Mouse (Mus musculus) MEL (cell line): ENCODE measurements at regions not wholly inside any gene's neighbourhood (a gene's known extent, or its start where the extent isn't known, plus 50 kb on each side); places are given as distances from the start of the nearest gene placed in this dataset.

Experiments used
- CHD2 ChIP-seq: IDR thresholded peaks from 2 replicates; pipeline ENCODE4 v1.6.1; 2011; ENCODE audit warnings: low read length, improper control_type of control experiment
- CTCF ChIP-seq, 3 experiments: IDR thresholded peaks in 2 of 3; conservative IDR thresholded peaks in 1 of 3; 2 replicates each; pipeline ENCODE4 v1.5.1; 2011 to 2012; ENCODE audit warnings: low read length in 3 of 3, low read depth in 2 of 3, mild to moderate bottlenecking in 2 of 3, improper control_type of control experiment in 1 of 3, inconsistent platforms in 1 of 3, mixed read lengths in 1 of 3, moderate library complexity in 1 of 3; ENCODE audit not compliant: control insufficient read depth in 1 of 3, insufficient read depth in 1 of 3, poor library complexity in 1 of 3, severe bottlenecking in 1 of 3
- EP300 ChIP-seq, 2 experiments: IDR thresholded peaks; 2 replicates each; pipeline ENCODE4 v1.6.1; 2011; ENCODE audit warnings: improper control_type of control experiment in 2 of 2, low read length in 2 of 2, low read depth in 1 of 2, mild to moderate bottlenecking in 1 of 2
- MXI1 ChIP-seq: IDR thresholded peaks from 2 replicates; pipeline ENCODE4 v1.6.1; 2011; ENCODE audit warnings: mild to moderate bottlenecking, low read depth, low read length, improper control_type of control experiment
- MYC ChIP-seq: IDR thresholded peaks from 2 replicates; pipeline ENCODE4 v1.6.1; 2011; ENCODE audit warnings: low read depth, mild to moderate bottlenecking, low read length, improper control_type of control experiment, moderate library complexity
- RAD21 ChIP-seq: IDR thresholded peaks from 2 replicates; pipeline ENCODE4 v1.6.1; 2011; ENCODE audit warnings: mild to moderate bottlenecking, low read depth, low read length, improper control_type of control experiment
- SIN3A ChIP-seq: IDR thresholded peaks from 2 replicates; pipeline ENCODE4 v1.6.1; 2012; ENCODE audit warnings: low read length, improper control_type of control experiment, inconsistent platforms

DNA sequence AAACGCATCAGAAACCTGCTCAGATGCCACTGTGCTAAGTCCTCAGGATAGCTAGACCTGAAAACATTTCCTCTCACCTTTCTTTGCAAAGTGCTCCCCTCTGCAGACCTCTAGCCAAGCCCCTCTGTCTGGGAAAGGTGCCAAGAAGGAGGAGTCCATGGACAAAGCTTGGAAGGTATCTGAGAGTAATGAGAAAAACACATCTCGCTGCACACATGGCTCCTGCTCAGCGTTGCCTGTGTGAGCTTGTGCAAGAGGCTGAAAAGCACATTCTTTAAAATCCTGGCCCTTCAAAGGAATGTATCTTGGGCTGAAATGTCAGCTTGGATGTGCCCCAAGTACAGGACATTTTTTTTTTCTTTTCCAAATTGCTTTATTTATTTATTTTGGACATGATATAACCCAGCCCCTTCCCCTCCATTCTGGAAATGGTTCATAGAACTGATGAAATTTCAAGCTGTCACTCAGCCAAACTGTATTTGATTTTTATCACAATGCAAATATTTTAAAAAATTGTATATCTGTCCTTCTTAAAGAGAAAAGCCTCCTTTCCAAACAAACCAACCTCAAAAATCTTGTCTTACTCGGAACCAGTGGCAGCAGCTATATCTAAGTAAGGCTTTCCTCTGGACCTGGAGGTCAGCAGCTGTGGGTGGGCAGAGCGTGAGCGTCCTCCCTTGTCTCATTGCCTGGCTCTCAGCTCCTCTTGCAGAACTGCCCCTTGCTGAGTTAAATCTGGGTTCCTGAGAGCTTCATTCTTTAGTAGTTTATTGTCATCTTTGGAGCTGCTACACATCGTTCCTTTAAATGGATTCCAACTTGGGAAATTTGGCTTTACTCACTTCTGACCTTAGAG lies 119.4 kb upstream of the Klhl29 start:
- TF ChIP-seq MXI1, result no peak
- no peak for TF ChIP-seq RAD21
- no peak for TF ChIP-seq SIN3A
- TF ChIP-seq CHD2, result no peak
- TF ChIP-seq MYC, result no peak
- TF ChIP-seq CTCF (IDR thresholded peaks at IDR 0.05 in 2 of 3, conservative IDR thresholded peaks at IDR 0.05 in 1 of 3; ENCODE audit: control insufficient read depth in 1 of 3, insufficient read depth in 1 of 3, low read depth in 2 of 3, low read length in 3 of 3, poor library complexity in 1 of 3, severe bottlenecking in 1 of 3), result no peak
- TF ChIP-seq EP300 (IDR thresholded peaks at IDR 0.05; ENCODE audit: low read depth in 1 of 2, low read length in 2 of 2), result no peak
